Mouse (Mus musculus) embryonic fibroblast, embryonic 13.5 days (primary cell): Measurements from ENCODE around the gene Tmem132a.

ENCODE experiments used
- CTCF ChIP-seq: IDR thresholded peaks from 2 replicates; pipeline ENCODE4 v1.5.1; 2011; ENCODE audit warnings: mild to moderate bottlenecking, control low read depth, low read length, moderate library complexity, borderline replicate concordance; ENCODE audit not compliant: insufficient read depth
- POLR2A ChIP-seq: IDR thresholded peaks from 2 replicates; pipeline ENCODE4 v1.6.1; 2011; ENCODE audit warnings: low read depth, mild to moderate bottlenecking, control low read depth, low read length, moderate library complexity

DNA sequence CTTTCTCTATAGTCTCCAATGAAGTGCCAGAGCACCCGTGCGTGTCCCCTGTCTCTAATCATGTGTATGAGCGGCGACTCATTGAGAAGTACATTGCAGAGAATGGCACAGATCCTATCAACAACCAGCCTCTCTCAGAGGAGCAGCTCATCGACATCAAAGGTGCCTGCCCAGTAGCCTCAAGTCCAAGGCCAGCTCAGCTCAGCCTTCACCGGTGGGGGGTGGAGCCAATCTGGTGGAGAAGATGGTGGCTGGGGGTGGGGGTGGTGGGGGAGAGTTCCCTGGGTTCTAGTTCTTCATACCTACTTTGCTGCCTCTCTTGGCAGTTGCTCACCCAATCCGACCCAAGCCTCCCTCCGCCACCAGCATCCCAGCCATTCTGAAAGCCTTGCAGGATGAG, 27.8 kb upstream of the Tmem132a start:
- TF ChIP-seq POLR2A (no peak), CTCF (no peak)
